Mouse (Mus musculus): ENCODE data around the gene Ndufs3. TPM values are rescaled to one million over a fixed set of nuclear protein-coding genes. Genes with fewer than 3 reads are reported as not detected.
A peak's percentile ranks its signal among the peaks of the same experiment; 100 is the strongest.

Gene Ndufs3
- polyA plus RNA-seq, 2 experiments = 79.0 to 138 TPM

GRCm38 (mm10) chr2:90940233-90941229 lies 35.9 kb upstream of the Ndufs3 start, which contains the start of gene Celf1:
Celf1 (plus strand) TSS chr2:90940382.
- peak; percentile 75 to 80 (median 75) for DNase-seq (ENCODE audit: low read depth in 3 of 3, low spot score in 3 of 3)
- ATAC-seq (ENCODE audit: insufficient read depth) = peak; percentile 94
- Histone ChIP-seq H3K27me3 (ENCODE audit: control insufficient read depth, insufficient read depth, low read length) (no peaks in the 10 kb centered on the region), H3K9ac (replicated peaks) (peak within 1 kb of the TSS; percentile 95), H3K4me1 (replicated peaks; ENCODE audit: control insufficient read depth in 2 of 2, insufficient read depth in 2 of 2, low read length in 1 of 2) (peaks cover 15 to 29% of the 10 kb centered on the region in 2 experiments), H3K36me3 (replicated peaks; ENCODE audit: control insufficient read depth, insufficient read depth, low read depth) (no peaks in the 10 kb centered on the region; the same call in 1 of the 2 replicates), H3K4me3 (ENCODE audit: insufficient read depth in 1 of 2, low read depth in 2 of 2, low read length in 2 of 2) (peak within 1 kb of the TSS; percentile 65 to 93), H3K4me2 (ENCODE audit: low read depth) (peak within 1 kb of the TSS; percentile 85), H3K9me3 (ENCODE audit: control insufficient read depth, low read length) (no peaks in the 10 kb centered on the region), H3K27ac (peak within 1 kb of the TSS; percentile 66)
- WGBS (ENCODE audit: insufficient replicate concordance) = under 1% methylated on average over 93 of the region's 113 CpGs
- TF ChIP-seq EP300 (IDR thresholded peaks at IDR 0.05; ENCODE audit: low read depth) (no peak), CTCF (IDR thresholded peaks at IDR 0.05; ENCODE audit: low read depth) (peak; percentile 62)

- Histone ChIP-seq H3K36me3 (replicated peaks; ENCODE audit: control insufficient read depth, insufficient read depth, low read depth) (no peaks in the 10 kb centered on the region; the same call in 1 of the 2 replicates), H3K9ac (replicated peaks) (peak overlapping the region; percentile 53), H3K9me3 (ENCODE audit: control insufficient read depth, low read length) (no peaks in the 10 kb centered on the region), H3K4me1 (replicated peaks; ENCODE audit: control insufficient read depth in 2 of 2, insufficient read depth in 2 of 2, low read length in 1 of 2) (peaks cover 15 to 29% of the 10 kb centered on the region in 2 experiments), H3K4me2 (ENCODE audit: low read depth) (peak overlapping the region; percentile 85), H3K27me3 (ENCODE audit: control insufficient read depth, insufficient read depth, low read length) (no peaks in the 10 kb centered on the region), H3K27ac (no peak overlapping the region), H3K4me3 (ENCODE audit: insufficient read depth in 1 of 2, low read depth in 2 of 2, low read length in 2 of 2) (peak overlapping the region; percentile 55 to 93)
- DNase-seq (ENCODE audit: low read depth in 3 of 3, low spot score in 3 of 3) = no peak
- TF ChIP-seq EP300 (IDR thresholded peaks at IDR 0.05; ENCODE audit: low read depth) (no peak), CTCF (IDR thresholded peaks at IDR 0.05; ENCODE audit: low read depth) (no peak)
- 45% methylated on average over 8 of the region's 8 CpGs for WGBS (ENCODE audit: insufficient replicate concordance)
- no peak for ATAC-seq (ENCODE audit: insufficient read depth)
Observed at GRCm38 (mm10) chr2:90939750-90940149, 35.1 kb upstream of the Ndufs3 start.

GRCm38 (mm10) chr2:90938362-90938761 lies 33.7 kb upstream of the Ndufs3 start:
- WGBS (ENCODE audit: insufficient replicate concordance) = 59% methylated on average over 3 of the region's 3 CpGs
- H3K4me2 ChIP-seq (ENCODE audit: low read depth) = no peak overlapping the region

DNA sequence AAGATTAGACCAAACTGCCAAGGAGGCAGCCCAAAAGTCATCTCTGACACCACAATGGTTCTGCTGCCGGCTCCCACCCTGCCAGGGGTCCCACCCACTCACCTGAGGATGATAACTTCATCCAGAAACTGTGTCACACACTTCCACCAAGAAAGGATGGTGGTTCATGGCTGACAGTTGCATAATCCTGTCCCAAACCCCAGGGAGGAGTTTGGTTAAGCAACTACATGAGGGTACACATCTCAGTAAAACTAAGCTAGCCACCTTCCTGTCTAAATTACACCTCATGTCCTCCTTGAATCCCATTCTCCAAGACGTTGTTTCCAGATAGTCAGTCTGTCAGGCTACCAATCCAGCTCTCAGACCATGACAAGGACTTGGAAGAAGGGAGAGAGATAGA lies 27.6 kb upstream of the Ndufs3 start:
- no peak for DNase-seq (ENCODE audit: low read depth in 3 of 3, low spot score in 3 of 3)
- no peak; the same call in 1 of the 2 replicates for ATAC-seq (ENCODE audit: insufficient read depth)
- Histone ChIP-seq H3K9ac (replicated peaks) (no peak overlapping the region), H3K9me3 (ENCODE audit: control insufficient read depth, low read length) (no peaks in the 10 kb centered on the region), H3K4me2 (ENCODE audit: low read depth) (peak overlapping the region; percentile 14; the same call in 1 of the 2 replicates), H3K36me3 (replicated peaks; ENCODE audit: control insufficient read depth, insufficient read depth, low read depth) (no peaks in the 10 kb centered on the region), H3K27ac (no peak overlapping the region), H3K27me3 (ENCODE audit: control insufficient read depth, insufficient read depth, low read length) (no peaks in the 10 kb centered on the region), H3K4me3 (ENCODE audit: insufficient read depth in 1 of 2, low read depth in 2 of 2, low read length in 2 of 2) (no peak overlapping the region), H3K4me1 (replicated peaks; ENCODE audit: control insufficient read depth in 2 of 2, insufficient read depth in 2 of 2, low read length in 1 of 2) (peaks cover 0 to 2% of the 10 kb centered on the region in 2 experiments; a peak in 1 of 4 replicates)
- WGBS (ENCODE audit: insufficient replicate concordance) = 38% methylated on average over 2 of the region's 2 CpGs
- TF ChIP-seq EP300 (IDR thresholded peaks at IDR 0.05; ENCODE audit: low read depth) (no peak), CTCF (IDR thresholded peaks at IDR 0.05; ENCODE audit: low read depth) (no peak)

More at GRCm38 (mm10) chr2:90938362-90938761, 33.7 kb upstream of the Ndufs3 start:
- no peaks in the 10 kb centered on the region for H3K9me3 ChIP-seq (ENCODE audit: control insufficient read depth, low read length)
- H3K4me1 ChIP-seq (replicated peaks; ENCODE audit: control insufficient read depth in 2 of 2, insufficient read depth in 2 of 2, low read length in 1 of 2) = peaks cover 14 to 19% of the 10 kb centered on the region in 2 experiments
- no peaks in the 10 kb centered on the region for H3K27me3 ChIP-seq (ENCODE audit: control insufficient read depth, insufficient read depth, low read length)
- no peak for DNase-seq (ENCODE audit: low read depth in 3 of 3, low spot score in 3 of 3)
- no peak overlapping the region for H3K9ac ChIP-seq (replicated peaks)
- no peaks in the 10 kb centered on the region; the same call in 1 of the 2 replicates for H3K36me3 ChIP-seq (replicated peaks; ENCODE audit: control insufficient read depth, insufficient read depth, low read depth)
- H3K4me3 ChIP-seq (ENCODE audit: insufficient read depth in 1 of 2, low read depth in 2 of 2, low read length in 2 of 2) = no peak overlapping the region
- ATAC-seq (ENCODE audit: insufficient read depth) = no peak
- H3K27ac ChIP-seq = no peak overlapping the region
- TF ChIP-seq EP300 (IDR thresholded peaks at IDR 0.05; ENCODE audit: low read depth) (no peak), CTCF (IDR thresholded peaks at IDR 0.05; ENCODE audit: low read depth) (peak; percentile 19; the same call in 1 of the 2 replicates)

DNA sequence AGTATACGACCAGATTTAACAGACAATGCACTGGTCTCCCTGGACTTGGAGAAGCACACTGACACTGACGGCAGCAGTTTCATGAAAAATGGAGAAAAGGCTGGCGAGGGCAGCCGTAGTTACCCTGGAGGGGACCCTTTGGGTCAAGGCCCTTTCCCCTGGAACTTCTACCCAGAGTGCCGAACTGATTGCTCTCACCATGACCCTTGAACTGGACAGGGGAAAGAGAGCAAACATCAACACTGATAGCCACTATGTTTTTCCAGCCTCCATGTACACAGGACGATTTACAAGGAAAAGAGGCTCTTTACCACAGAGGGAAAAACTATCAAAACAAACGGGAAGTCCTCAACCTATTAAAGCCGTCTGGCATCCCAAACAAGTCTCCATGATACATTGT lies 27.2 kb upstream of the Ndufs3 start:
- Histone ChIP-seq H3K9ac (replicated peaks) (no peak overlapping the region), H3K27ac (no peak overlapping the region), H3K4me3 (ENCODE audit: insufficient read depth in 1 of 2, low read depth in 2 of 2, low read length in 2 of 2) (no peak overlapping the region), H3K36me3 (replicated peaks; ENCODE audit: control insufficient read depth, insufficient read depth, low read depth) (no peaks in the 10 kb centered on the region), H3K27me3 (ENCODE audit: control insufficient read depth, insufficient read depth, low read length) (no peaks in the 10 kb centered on the region), H3K4me2 (ENCODE audit: low read depth) (peak overlapping the region; percentile 14; the same call in 1 of the 2 replicates), H3K9me3 (ENCODE audit: control insufficient read depth, low read length) (no peaks in the 10 kb centered on the region), H3K4me1 (replicated peaks; ENCODE audit: control insufficient read depth in 2 of 2, insufficient read depth in 2 of 2, low read length in 1 of 2) (peaks cover 0 to 2% of the 10 kb centered on the region in 2 experiments; a peak in 1 of 4 replicates)
- DNase-seq (ENCODE audit: low read depth in 3 of 3, low spot score in 3 of 3) (peak in 1 of 3 experiments; percentile 28), ATAC-seq (ENCODE audit: insufficient read depth) (peak; percentile 72)
- TF ChIP-seq CTCF (IDR thresholded peaks at IDR 0.05; ENCODE audit: low read depth) = no peak
- TF ChIP-seq EP300 (IDR thresholded peaks at IDR 0.05; ENCODE audit: low read depth) = no peak
- WGBS (ENCODE audit: insufficient replicate concordance) = 65% methylated on average over 8 of the region's 8 CpGs

All from liver, embryonic 14.5 days (tissue).